8 mouse cellular contexts compared by ENCODE assay signal in the genomic region with DNA sequence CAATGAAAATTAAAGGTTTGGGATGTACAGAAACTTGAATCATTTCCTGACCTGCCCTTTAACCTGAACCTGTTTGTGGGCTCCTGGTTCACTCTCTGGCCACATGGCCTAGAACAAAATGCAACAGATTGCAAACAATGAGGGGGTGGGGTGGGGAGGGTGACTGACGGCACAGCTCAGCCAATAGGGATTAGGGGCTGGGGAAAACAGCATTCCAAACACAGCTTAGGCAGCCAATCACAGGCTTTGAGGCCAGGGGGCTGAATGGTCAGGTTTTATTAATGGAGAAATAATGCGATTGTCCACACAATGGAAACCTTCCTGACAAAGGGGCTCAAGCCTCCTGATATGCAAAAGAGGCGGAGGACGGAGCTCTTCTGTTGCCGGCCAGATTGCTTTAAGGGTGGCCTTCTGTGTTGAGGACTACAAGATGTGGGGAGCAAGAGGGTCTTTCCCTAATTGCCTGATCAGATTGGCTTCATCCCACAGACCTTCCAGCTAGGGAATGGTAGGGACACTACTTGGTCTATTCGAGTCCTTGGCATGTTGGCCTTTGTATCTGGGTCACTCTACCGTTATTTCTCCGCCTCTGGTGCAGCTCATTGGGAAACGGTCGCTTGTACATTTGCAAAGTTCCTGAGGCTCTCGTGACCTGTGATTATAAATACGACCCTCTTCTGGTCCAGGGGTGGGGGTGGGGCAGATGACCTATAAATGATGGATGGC. TPM values are rescaled to one million over a fixed set of nuclear protein-coding genes. Genes with fewer than 3 reads are reported as not detected.
DNase-seq lines count a peak whose midpoint lies in the region; ATAC-seq lines count a peak whose summit lies in the region.

No protein-coding gene starts in this region.

- no peaks in the 10 kb centered on the region for H3K9me3 ChIP-seq in forebrain, embryonic 12.5 days
- no peaks in the 10 kb centered on the region for H3K9me3 ChIP-seq in liver, embryonic 13.5 days (replicated peaks)
- no peaks in the 10 kb centered on the region for H3K9me3 ChIP-seq in stomach, embryonic 16.5 days (replicated peaks; ENCODE audit: control insufficient read depth, low read length)

- peak; percentile 73 to 82 for DNase-seq in right cerebral cortex, postnatal 10 days (ENCODE audit: low spot score in 2 of 2)
- DNase-seq in right cerebral cortex, adult 18-20 months, result no peak
- no peak for DNase-seq in liver, embryonic 13.5 days
- DNase-seq in heart, postnatal 10 days, result no peak
- no peak for DNase-seq in left cerebral cortex, adult 18-20 months (ENCODE audit: low spot score in 2 of 2)
- DNase-seq in thymus, postnatal 0 days (ENCODE audit: low spot score), result no peak

- peak overlapping the region; percentile 96 for H3K27ac ChIP-seq in forebrain, embryonic 12.5 days
- no peak overlapping the region for H3K27ac ChIP-seq in liver, embryonic 13.5 days
- H3K27ac ChIP-seq in stomach, embryonic 16.5 days (ENCODE audit: low read length), result no peak overlapping the region

- 2% methylated on average over 12 of the region's 12 CpGs for WGBS in forebrain, embryonic 12.5 days
- WGBS in liver, embryonic 13.5 days (ENCODE audit: insufficient replicate concordance), result 21% methylated on average over 12 of the region's 12 CpGs
- WGBS in stomach, embryonic 16.5 days, result 27% methylated on average over 12 of the region's 12 CpGs

- peaks cover 27% of the 10 kb centered on the region for H3K36me3 ChIP-seq in forebrain, embryonic 12.5 days (replicated peaks)
- no peaks in the 10 kb centered on the region for H3K36me3 ChIP-seq in liver, embryonic 13.5 days
- no peaks in the 10 kb centered on the region for H3K36me3 ChIP-seq in stomach, embryonic 16.5 days (ENCODE audit: control insufficient read depth, insufficient read depth, low read length)

- peak overlapping the region; percentile 88 for H3K4me3 ChIP-seq in forebrain, embryonic 12.5 days (replicated peaks)
- H3K4me3 ChIP-seq in liver, embryonic 13.5 days (replicated peaks), result no peak overlapping the region
- H3K4me3 ChIP-seq in stomach, embryonic 16.5 days (replicated peaks; ENCODE audit: low read length), result peak overlapping the region; percentile 68

- no peaks in the 10 kb centered on the region for H3K27me3 ChIP-seq in forebrain, embryonic 12.5 days
- peaks cover 79% of the 10 kb centered on the region for H3K27me3 ChIP-seq in liver, embryonic 13.5 days
- H3K27me3 ChIP-seq in stomach, embryonic 16.5 days (ENCODE audit: control insufficient read depth, insufficient read depth, low read length), result no peaks in the 10 kb centered on the region

- ATAC-seq in forebrain, embryonic 12.5 days (ENCODE audit: low FRiP score), result peak; percentile 78
- peak; percentile 49; the same call in 1 of the 2 replicates for ATAC-seq in liver, embryonic 13.5 days (ENCODE audit: low read depth)
- ATAC-seq in stomach, embryonic 16.5 days (ENCODE audit: insufficient read depth, low FRiP score), result no peak

- H3K4me1 ChIP-seq in forebrain, embryonic 12.5 days, result peaks cover 54% of the 10 kb centered on the region
- H3K4me1 ChIP-seq in liver, embryonic 13.5 days (replicated peaks), result peaks cover 16% of the 10 kb centered on the region
- H3K4me1 ChIP-seq in stomach, embryonic 16.5 days (ENCODE audit: control insufficient read depth, insufficient read depth, low read length), result peaks cover 10% of the 10 kb centered on the region

- peak overlapping the region; percentile 86 for H3K4me2 ChIP-seq in forebrain, embryonic 12.5 days
- H3K4me2 ChIP-seq in liver, embryonic 13.5 days, result 0 out of 2 replicates have a peak overlapping the region, but pooled peaks have one; percentile 18
- H3K4me2 ChIP-seq in stomach, embryonic 16.5 days (ENCODE audit: low read depth, low read length), result peak overlapping the region; percentile 97

- H3K9ac ChIP-seq in forebrain, embryonic 12.5 days, result peak overlapping the region; percentile 94
- H3K9ac ChIP-seq in liver, embryonic 13.5 days, result no peak overlapping the region
- H3K9ac ChIP-seq in stomach, embryonic 16.5 days (ENCODE audit: low read length), result no peak overlapping the region

- intact Hi-C loops in heart, postnatal 10 days (cut with DNase I), result no loop called here

RNA-seq across cellular contexts. Expression of a gene that starts 3.2 kb away (rescaled TPM):
- polyA plus RNA-seq in forebrain, embryonic 12.5 days (2016; fragmentation: Nextera tagmentation; extraction: Ambion mirVana), result 84.0 and 84.3 TPM in 2 replicates
- 0.70 and 0.74 TPM in 2 replicates for polyA plus RNA-seq in liver, embryonic 13.5 days (2015; fragmentation: Nextera tagmentation; extraction: Ambion mirVana)
- 13.0 and 13.8 TPM in 2 replicates for polyA plus RNA-seq in stomach, embryonic 16.5 days (2015; fragmentation: Nextera tagmentation; extraction: Ambion mirVana)
- total RNA-seq in heart, postnatal 10 days (2021), result under 1 TPM; 0.22 to 0.84 TPM
- total RNA-seq in left cerebral cortex, adult 18-20 months (2021), result 1 to 10 TPM; 7.3 to 9.9 TPM
- 1.2 and 1.6 TPM in 2 replicates for polyA plus RNA-seq in thymus, postnatal 0 days (2015; fragmentation: Nextera tagmentation; extraction: Ambion mirVana)

RNA-seq across cellular contexts. Expression of a gene that starts 17.7 kb away (rescaled TPM):
- polyA plus RNA-seq in forebrain, embryonic 12.5 days (2016; fragmentation: Nextera tagmentation; extraction: Ambion mirVana), result 29.3 and 29.7 TPM in 2 replicates
- polyA plus RNA-seq in liver, embryonic 13.5 days (2015; fragmentation: Nextera tagmentation; extraction: Ambion mirVana), result 7.2 TPM in 2 replicates
- polyA plus RNA-seq in stomach, embryonic 16.5 days (2015; fragmentation: Nextera tagmentation; extraction: Ambion mirVana), result 20.1 and 21.2 TPM in 2 replicates
- total RNA-seq in heart, postnatal 10 days (2021), result 1 to 10 TPM; 7.7 to 8.3 TPM
- total RNA-seq in left cerebral cortex, adult 18-20 months (2021), result 10 to 100 TPM; 18.0 to 18.2 TPM
- 16.4 and 18.6 TPM in 2 replicates for polyA plus RNA-seq in thymus, postnatal 0 days (2015; fragmentation: Nextera tagmentation; extraction: Ambion mirVana)

RNA-seq across cellular contexts. Expression of a gene that starts 37.7 kb away (rescaled TPM):
- polyA plus RNA-seq in forebrain, embryonic 12.5 days (2016; fragmentation: Nextera tagmentation; extraction: Ambion mirVana), result 21.7 TPM in 2 replicates
- 0.09 and 0.22 TPM in 2 replicates for polyA plus RNA-seq in liver, embryonic 13.5 days (2015; fragmentation: Nextera tagmentation; extraction: Ambion mirVana)
- 5.8 and 8.4 TPM in 2 replicates for polyA plus RNA-seq in stomach, embryonic 16.5 days (2015; fragmentation: Nextera tagmentation; extraction: Ambion mirVana)
- total RNA-seq in heart, postnatal 10 days (2021), result 1 to 10 TPM in 1 of 2 experiments, under 1 TPM in 1; 0.12 to 2.3 TPM
- 10 to 100 TPM; 19.2 to 21.4 TPM for total RNA-seq in left cerebral cortex, adult 18-20 months (2021)
- polyA plus RNA-seq in thymus, postnatal 0 days (2015; fragmentation: Nextera tagmentation; extraction: Ambion mirVana), result 2.4 and 2.7 TPM in 2 replicates

Comparison
In these comparisons a context has a peak if more than half of its experiments do, and no peak if none do; other contexts are left out.
1. DNase-seq: peak in right cerebral cortex, postnatal 10 days (2 of 2); none in right cerebral cortex, adult 18-20 months (single experiment), liver, embryonic 13.5 days (single experiment), heart, postnatal 10 days (0 of 2), left cerebral cortex, adult 18-20 months (0 of 2) and thymus, postnatal 0 days (single experiment).
2. H3K4me2 ChIP-seq: peak in every context shown above with its lines; median percentile 97 in stomach, embryonic 16.5 days; 86 in forebrain, embryonic 12.5 days; 18 in liver, embryonic 13.5 days.